Mouse (Mus musculus): ENCODE measurements around the gene Gm45233.

Gene Gm45233

DNA sequence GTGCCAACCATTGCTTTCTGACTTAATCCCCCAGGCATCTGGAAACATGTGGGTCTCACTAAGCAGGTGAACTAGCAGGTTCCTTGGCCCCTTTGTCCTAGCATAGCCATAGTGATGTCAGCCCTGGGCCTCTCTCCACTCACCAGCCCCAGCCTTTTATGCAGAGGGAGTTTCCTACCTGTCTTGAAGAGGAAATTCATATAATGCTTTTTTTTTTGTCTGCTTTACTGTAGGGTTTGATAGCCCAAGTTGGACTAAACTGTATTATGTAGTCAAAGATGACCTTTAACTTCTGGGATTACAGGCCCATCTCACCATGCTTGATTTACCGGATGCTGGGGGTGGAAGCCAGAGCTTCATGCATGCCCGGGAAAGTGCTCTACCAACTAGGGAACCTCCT lies 5.9 kb downstream of the Gm45233 start:
- no peak for DNase-seq

DNA sequence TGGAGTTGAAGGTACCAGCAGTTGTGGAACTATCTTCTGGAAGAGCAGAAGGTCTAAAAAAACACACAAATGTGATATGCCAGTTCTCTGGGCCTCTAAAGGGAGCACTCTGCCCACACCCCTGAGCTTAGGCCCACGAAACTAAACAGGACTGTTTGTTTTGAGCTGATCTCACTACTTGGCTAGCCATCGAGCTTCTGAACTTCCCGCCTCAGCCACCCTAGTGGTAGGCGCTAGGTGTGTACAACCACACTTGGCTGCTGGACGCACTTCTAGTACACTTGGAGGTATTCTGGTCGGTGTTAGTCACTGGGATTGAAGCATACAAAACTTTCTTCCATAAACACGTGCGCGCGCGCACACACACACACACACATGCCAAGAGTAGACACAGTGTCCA lies 7.8 kb downstream of the Gm45233 start:
- DNase-seq, result no peak

DNA sequence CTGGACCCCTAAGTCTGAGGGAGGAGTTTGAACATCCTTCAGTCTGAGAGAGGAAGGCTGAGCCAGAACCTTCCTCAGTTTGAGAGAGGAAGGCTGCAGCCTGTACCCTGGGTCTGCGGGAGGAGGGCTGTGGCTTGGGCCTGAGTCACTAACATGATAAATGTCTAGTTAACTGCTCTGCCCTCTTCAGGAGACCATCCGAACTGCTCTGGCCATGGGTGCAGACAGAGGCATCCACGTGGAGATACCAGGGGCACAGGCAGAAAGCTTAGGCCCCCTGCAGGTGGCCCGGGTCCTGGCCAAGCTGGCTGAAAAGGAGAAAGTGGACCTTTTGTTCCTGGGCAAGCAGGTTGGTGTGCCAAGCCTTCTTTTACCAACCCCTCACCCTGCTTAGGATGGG lies 8.7 kb downstream of the Gm45233 start:
- DNase-seq, result peak in 1 of 2 experiments; percentile 26

DNA sequence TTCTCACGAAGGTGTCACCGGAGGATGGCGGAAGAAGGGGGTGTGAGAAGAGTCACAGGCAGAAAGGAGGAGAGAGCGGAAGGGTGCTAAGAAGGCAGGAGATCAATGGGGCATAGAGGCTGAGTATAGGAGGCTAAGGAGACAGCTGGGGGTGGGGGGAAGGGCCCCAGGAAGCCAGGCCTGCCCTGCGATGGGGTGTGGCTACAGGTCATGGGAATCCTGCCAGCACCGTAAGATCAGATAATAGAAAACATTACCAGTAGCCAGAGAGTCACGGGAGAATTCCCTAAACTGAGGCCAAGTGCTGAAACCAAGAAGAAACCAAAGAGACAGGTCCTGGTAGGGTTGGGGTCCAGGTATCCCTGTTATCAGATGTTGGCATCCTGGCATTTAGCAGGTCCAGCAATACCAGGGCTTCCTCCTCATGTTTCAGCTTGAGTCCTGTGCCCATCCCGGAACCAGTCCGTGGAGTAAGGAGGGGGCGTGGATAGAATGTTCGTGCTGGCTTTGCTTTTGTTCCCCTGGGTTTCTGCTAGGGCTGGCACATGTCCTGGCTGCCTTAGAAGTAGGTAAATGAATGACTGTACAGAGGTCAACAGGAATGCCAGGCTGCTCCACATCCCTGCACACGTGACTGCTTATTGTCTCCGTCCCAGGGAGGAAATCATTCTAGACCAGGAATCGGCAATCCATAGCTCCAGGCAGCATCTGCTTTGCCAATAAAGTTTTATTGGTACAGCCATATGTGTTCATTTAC lies 9.8 kb downstream of the Gm45233 start:
- no peak for DNase-seq

DNA sequence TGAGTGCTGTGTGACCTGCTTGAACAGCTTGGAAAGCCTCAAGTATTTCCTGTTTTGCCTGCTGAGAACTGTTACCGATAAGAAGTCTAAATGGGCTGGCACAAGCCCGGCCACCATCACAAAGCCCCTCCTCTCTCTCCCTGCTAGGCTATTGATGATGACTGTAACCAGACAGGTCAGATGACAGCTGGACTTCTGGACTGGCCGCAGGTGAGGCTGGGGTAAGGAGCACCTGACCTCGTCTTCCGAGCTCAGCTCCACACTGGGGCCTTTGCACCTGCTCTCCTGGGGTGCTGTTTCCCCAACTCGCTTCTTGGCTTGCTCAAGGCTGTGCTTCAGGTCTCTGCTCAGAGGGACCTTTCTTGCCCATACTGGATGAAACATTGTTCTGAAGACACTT lies 10.4 kb downstream of the Gm45233 start:
- no peak for DNase-seq

DNA sequence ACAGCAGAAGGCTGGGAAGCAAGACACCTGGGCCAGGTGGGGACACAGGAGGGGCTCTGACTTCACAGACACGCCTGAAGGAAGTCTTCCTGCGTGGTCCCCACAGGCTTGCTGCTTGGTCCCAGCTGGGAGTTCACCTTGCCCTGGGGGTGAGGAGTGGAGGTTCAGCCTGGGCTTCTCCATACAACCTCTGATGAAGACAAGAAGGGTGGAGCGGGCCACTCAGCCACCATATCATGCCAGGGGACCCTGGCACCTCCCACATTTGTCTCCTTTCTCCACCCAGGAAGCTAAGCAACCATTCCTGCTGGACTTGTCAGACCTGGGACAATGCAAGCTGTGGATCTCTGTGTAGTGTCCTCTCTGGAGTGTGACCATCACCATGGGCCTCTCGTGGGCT lies 18.9 kb downstream of the Gm45233 start, which contains the start of gene Vsig10l:
Gene Vsig10l (plus strand): TSS at position 301 of the 400 bp plus-strand sequence.
- no peak for DNase-seq

DNA sequence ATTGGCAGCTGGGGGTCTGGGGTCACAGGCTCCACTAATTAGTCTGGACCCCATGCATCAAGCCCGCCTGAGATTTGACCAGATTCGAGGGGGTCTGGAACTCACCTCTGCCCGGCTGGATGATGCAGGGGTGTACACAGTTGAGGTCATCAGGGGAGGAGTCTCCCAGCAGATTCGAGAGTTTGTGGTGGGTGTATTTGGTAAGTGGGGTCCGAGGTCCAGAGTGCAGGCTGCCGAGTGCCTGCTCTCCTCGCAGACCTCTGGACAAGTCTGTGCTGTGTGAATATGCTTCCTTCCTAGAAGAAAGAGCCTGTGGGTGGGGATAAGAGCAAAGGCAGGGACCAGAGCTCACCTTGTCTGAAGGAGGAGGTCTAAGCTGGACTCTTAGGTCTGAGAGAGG lies 20.0 kb downstream of the Gm45233 start:
- no peak for DNase-seq

DNA sequence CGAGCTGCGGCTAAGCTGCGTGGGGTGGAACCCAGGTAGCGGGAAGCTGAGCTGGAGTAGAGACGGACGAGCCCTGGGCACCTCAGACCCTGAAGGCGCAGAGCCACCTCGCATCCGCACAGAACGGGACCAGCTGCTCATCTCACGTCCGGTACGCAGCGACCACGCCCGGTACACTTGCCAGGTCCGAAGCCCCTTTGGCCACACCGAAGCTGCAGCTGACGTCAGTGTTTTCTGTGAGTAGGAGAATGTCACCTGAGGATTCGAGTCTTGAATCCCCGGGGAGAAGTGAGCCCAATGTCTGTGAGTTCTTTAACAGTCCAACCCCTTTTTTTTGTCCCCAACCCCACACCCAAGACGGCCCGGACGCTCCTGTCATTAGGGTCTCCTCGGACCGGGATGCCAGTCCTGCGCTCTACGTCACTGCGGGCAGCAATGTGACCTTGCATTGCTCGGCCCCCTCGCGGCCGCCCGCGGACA lies 21.0 kb downstream of the Gm45233 start:
- DNase-seq, result no peak

DNA sequence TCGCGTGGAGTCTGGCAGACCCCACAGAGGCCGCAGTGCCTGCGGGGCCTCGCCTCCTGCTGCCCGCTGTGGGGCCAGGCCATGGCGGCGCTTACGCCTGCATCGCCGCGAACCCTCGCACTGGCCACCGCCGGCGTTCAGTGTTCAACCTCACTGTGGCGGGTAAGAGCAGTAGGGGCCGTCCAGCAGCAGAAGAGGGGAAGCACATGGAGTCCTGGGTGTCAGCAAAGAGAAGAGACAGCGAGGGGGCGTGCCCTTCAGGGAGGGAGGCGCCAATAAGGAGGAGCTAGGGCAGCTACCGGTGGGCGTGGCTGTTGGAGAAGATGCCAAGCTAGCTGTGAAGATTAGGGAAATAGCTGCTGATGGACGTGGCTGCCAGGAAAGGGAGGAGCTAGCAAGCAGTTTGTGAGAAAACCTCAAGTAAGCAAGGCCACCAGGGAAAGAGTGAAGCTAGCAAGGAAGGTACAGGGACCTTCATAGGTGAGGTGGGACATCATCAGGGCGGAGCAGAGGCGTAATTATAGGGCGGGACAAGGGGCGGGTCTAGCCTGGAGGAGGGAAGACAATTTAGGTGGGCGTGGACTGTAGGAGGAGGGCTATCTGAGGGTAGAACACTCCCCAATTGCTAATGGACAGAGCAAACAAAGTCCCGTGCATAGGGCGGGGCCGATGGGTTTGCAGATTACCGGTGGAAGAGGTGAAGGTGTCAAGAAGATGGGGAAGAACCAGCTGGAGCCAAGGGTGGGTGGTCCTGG lies 21.6 kb downstream of the Gm45233 start:
- peak; percentile 77 to 83 for DNase-seq

DNA sequence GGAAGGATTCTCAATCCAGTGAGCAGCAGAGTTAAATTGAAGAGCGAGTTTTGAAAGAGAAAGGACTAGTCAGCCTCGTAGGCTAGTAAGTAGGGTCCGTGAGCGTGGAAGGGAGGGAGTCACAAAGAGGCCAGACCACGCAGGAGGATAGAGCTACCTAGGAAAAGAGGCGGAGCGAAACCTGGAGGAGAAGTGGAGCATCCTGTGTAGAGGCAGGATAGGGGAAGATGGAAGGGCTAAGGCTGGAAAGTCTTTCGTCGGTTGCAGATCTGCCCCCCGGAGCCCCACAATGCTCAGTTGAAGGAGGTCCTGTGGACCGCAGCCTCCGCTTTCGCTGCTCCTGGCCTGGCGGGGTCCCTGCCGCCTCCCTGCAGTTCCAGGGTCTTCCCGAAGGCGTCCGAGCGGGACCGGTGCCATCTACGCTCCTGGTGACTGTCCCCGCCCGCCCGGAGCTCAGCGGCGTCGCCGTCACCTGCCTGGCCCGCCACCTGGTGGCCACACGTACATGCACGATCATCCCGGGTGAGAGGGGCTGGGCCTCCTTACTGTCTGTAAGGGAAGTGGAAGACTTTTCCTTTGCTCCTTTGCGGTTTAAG lies 22.3 kb downstream of the Gm45233 start:
- DNase-seq, result peak; percentile 90 to 96

DNA sequence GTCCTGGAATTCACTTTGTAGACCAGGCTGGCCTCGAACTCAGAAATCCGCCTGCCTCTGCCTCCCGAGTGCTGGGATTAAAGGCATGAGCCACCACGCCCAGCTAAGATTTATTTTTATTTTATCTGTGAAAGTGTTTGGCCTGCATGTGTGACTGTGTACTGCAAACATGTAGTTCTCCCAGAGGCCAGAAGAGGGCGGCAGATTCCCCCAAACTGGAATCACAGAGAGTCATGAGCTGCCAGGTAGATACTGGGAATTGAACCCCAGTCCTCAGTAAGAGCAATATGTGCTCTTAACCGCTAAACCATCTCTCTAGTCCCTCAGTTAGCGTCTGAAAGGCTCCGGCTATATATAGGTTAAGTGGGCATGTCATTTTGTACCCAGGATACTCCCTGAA lies 26.4 kb downstream of the Gm45233 start:
- DNase-seq, result peak; percentile 52 to 73

DNA sequence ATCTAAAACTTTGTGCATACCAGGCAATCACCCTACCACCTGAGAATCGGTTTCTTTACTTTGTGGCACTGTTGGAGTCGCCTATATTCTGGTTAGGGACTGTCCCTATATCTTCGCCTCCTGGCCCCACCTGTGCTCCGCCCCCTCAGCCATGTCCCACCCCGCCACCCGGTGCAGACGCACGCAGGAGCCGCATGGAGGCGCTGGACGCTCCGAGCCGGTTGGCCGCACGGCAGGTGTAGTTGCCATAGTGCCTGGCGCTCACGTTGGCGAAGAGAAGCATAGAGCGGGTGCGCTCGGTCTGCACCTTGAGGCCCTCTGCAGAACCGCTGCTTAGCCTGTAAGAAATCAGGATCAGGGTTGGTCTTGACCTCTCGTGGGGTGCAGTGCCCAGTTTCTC lies 31.8 kb downstream of the Gm45233 start:
- peak in 1 of 2 experiments; percentile 71 for DNase-seq

DNA sequence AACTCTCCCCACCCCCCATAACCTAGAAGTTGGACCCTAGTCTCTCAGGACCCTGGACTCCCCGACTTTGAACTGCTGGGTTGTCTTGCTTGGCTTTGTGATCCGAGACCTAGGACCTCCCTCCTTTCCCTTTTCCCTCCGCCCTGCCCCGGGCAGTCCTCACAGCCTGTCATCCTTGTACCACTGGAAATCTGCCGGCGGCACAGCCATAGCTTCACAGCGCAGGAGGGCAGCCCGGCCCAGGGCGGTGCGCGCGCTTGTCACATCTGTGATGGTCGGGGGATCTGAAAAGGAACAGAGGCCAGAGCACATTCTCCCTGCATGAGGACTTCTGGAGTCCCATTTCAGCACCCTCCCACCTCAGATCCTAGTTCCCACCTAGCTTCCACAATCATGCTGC lies 32.4 kb downstream of the Gm45233 start:
- DNase-seq, result no peak

DNA sequence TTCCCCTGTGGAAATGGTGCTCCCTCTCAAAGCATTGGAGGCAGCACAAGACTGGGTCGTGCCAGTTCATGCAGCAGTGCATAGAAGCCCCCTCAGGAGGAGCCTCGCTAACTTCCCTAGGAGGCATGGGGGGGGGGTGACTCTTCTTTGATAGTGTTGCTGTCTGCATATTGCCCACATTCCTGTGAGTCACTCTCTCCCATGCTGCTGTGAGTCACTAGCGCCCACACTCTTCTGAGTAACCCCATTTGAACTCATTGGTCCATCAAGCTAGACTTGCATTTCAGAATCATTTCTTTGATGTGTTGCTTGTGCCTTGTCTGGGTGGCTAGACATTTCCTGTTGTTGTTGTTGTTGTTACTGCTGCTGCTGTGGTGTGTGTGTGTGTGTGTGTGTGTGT lies 37.3 kb downstream of the Gm45233 start:
- DNase-seq, result no peak

DNA sequence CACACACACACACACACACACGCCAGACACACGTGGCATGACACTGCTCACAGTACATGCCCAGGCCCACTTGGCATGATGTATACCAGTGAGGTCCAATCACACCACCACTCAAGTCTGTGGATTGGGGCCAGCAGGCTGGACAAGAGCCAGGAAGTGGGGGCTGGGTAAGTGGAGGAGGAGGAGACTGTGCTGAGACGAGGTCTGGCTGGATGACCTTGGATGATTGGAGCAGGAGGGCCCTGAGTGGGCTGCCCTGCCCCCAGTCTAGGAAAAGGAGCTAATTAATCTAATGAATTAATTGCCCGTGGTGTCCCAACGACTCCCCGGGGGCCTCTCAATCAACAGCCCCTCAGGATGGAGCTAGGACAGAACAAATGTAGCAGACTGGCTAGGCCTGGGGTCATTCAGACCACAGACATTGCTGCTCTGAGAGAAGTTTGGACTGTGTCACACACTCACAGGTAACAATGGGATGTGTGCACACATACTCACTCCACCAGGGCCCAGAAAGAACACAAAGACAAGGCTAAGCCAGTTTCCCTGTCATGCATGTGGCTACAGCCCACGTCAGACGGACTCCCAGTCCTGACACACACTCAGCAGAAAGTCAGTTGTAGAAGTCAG lies 38.3 kb downstream of the Gm45233 start:
- DNase-seq, result peak; percentile 70 to 90

DNA sequence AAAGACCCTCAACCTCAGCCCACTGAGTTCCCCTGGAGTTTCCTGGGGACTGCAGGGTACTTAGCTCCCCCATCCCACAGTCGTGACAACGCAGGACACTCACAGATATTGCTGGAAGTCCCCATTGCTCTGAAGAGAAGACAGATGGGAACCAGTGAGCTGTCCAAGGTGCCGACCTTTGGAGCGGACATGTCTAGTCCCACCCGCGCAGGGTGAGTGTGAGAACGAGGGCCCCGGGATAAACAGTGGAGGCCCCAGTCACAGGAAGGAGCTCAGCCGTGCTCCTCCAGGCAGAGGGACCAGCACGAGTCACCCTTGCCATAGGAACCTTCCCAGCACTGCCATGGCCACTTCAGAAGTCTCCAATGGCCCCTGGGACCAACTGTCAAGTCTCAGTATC lies 39.3 kb downstream of the Gm45233 start:
- no peak for DNase-seq

DNA sequence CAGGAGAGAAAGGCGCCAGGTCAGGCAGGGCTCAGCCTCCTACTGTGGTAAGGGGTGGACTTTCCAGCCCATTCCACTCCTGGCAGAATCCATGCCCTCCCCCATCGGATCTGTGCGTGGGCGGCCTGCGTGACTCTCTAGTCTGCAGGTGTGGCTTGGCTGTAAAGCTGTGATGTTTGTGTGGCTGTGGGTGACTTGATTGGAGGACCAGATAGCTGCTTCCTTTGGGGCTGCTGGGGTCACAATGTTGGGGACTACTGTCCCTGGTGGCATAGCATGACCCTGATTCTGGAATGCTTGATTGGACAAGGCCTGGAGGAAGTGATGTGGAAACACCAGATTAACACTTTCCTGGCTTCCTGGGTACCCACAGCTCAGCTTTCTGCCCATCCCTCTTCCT lies 44.7 kb downstream of the Gm45233 start:
- DNase-seq, result peak in 1 of 2 experiments; percentile 41

DNA sequence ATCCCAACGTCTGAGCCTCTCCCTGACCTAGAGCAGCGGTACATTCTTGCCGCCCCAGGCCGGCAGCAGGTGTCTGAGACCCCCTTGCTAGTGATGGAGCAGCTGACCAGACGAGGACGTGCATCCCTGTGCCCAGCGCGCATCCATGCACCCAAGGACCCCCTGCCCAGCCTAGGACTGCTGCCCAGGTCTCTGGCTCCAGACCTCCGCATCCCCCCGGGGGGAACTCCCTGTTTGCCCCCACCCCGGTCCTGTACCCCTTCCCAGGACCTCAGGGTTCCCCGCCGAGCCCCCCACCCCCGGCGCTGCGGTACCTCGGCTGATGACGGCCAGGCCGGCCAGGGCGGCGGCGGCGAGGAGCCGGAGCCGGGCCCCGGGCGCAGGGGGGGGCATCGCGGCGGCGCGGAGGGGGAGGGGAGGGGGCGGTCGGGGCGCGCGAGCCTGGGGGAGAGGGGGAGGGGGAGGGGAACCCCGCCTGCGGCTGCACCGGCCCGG lies 45.8 kb downstream of the Gm45233 start, which contains the start of gene Iglon5:
Gene Iglon5 (minus strand): TSS at position 445 of the 495 bp plus-strand sequence.
- peak; percentile 69 for DNase-seq

DNA sequence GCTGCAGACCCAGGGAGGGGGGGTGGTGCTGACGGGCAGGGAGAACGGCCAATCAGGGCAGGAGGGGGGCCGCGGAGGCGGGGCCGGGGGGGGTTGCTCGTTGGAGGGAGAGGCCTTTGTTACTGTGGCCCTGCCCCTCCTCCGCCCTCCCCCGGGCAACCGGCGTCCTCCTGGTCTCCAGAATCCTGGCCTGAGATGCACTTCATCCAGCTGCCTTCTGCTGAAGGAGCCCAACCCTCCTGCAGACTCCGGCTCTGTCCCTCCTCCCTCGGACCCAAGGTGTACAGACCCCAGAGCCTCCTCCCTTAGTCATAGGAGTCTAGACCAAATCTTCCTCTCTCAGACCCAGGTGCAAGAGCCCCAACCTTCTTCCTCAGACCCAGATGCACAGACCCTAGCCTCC lies 46.3 kb downstream of the Gm45233 start:
- DNase-seq, result peak; percentile 92 to 94

DNA sequence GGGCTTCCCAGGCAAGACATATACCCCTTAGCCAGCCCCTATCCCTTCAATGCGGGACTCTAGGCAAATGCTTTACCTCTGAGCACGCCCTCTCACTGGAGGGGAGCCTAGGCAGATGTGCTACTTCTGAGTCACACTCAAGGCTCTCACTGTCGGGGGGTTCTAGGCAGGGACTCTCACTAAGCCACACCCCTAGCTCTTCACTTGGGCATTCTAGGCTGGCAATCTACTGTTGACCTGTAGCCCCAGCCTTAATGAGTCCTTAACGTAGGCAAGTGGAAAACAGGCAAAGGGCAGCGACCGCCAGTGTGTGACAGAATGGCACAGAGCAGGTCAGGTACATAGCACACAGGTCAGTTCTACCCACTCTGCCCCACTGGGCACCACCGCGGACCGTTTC lies 46.9 kb downstream of the Gm45233 start:
- no peak for DNase-seq

DNA sequence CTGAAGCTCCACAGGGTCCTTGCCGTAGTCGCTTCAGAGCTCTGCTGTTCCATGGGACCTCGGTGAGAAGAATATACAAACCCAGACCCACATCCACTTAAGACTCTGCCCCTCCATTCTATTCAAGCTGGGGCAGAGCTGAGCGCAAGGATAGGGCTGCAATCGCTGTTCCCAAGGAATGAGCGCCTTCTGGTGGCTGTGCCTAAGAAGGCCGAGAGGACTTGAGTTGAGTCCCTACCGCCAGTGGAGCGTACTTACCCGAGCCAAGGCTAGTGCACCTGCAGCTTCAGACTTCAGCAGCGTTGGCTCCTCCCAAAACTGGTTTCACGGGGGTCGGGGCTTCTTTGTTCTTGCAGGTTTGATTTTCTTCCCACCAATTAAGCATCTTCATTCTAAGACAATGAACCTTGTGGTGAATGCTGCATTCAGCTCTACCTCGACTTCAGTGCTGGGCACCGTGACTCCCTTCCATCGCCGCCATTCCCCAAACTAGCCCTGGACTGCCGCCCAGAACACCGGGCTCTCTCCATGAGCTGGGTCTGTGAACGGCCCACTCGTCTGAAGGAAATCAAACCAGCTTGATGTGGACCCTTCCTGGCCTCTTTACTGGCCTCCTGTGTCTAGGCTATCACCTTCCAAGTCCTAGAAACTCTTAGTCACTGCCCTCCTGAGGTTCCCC lies 51.6 kb downstream of the Gm45233 start:
- DNase-seq, result peak; percentile 85 to 89
